Mouse (Mus musculus) stomach, embryonic 14.5 days (tissue): ENCODE measurements at regions not wholly inside any gene's neighbourhood (a gene's known extent, or its start where the extent isn't known, plus 50 kb on each side); places are given as distances from the start of the nearest gene placed in this dataset.
A peak's percentile ranks its signal among the peaks of the same experiment; 100 is the strongest.

Experiments
- ATAC-seq: fragments of 200-750 bp; cut with Nextera tagmentation; 2 replicates; pipeline ENCODE4 v1.8.0; 2017; ENCODE audit warnings: low read depth, moderate TSS enrichment; ENCODE audit not compliant: insufficient number of reproducible peaks, insufficient read depth, low FRiP score
- H3K27ac ChIP-seq: fragments of 300-500 bp; sonication (generic); 2 replicates; pipeline ENCODE4 v1.5.1; 2014; ENCODE audit warnings: mild to moderate bottlenecking, low read length, moderate library complexity, mixed read lengths
- H3K27me3 ChIP-seq: fragments of 300-500 bp; sonication (generic); 2 replicates; pipeline ENCODE4 v1.6.1; 2014; ENCODE audit warnings: low read length, control low read depth, mixed read lengths; ENCODE audit not compliant: control insufficient read depth, insufficient read depth
- H3K36me3 ChIP-seq: fragments of 300-500 bp; sonication (generic); 2 replicates; pipeline ENCODE4 v1.6.1; 2014; ENCODE audit warnings: mild to moderate bottlenecking, control low read depth, low read length, moderate library complexity, mixed read lengths; ENCODE audit not compliant: control insufficient read depth, insufficient read depth
- H3K4me1 ChIP-seq: fragments of 300-500 bp; sonication (generic); 2 replicates; pipeline ENCODE4 v1.6.1; 2014; ENCODE audit warnings: low read length, control low read depth, mixed read lengths; ENCODE audit not compliant: control insufficient read depth, insufficient read depth
- H3K4me2 ChIP-seq: fragments of 300-500 bp; sonication (generic); replicated peaks from 2 replicates; pipeline ENCODE4 v1.6.1; 2014; ENCODE audit warnings: low read depth, low read length, control low read depth
- H3K4me3 ChIP-seq: fragments of 300-500 bp; sonication (generic); 2 replicates; pipeline ENCODE4 v1.5.1; 2014; ENCODE audit warnings: low read depth, low read length, control low read depth
- H3K9ac ChIP-seq: fragments of 300-500 bp; sonication (generic); replicated peaks from 2 replicates; pipeline ENCODE4 v1.6.1; 2014; ENCODE audit warnings: low read depth, mild to moderate bottlenecking, control low read depth, low read length, moderate library complexity, mixed read lengths
- H3K9me3 ChIP-seq: fragments of 300-500 bp; sonication (generic); 2 replicates; pipeline ENCODE4 v1.6.1; 2016; ENCODE audit warnings: low read depth, low read length, control low read depth; ENCODE audit not compliant: control insufficient read depth
- WGBS: fragments of 180-500 bp; shearing (Covaris S2); extraction: QIAGEN DNeasy Blood & Tissue Kit; methylation state at CpG from one replicate; pipeline ENCODE4 v1.1.7; 2014; 5-methylcytosine and 5-hydroxymethylcytosine counted together

GRCm38 (mm10) chr9:52323226-52323625, 154.9 kb upstream of the Zc3h12c start:
- Histone ChIP-seq H3K4me3 (no peak overlapping the region), H3K4me2 (no peak overlapping the region), H3K27me3 (no peaks in the 10 kb centered on the region), H3K27ac (no peak overlapping the region), H3K9me3 (no peaks in the 10 kb centered on the region), H3K4me1 (no peaks in the 10 kb centered on the region), H3K9ac (no peak overlapping the region), H3K36me3 (no peaks in the 10 kb centered on the region)
- ATAC-seq = no peak
- WGBS = 77% methylated on average over 6 of the region's 6 CpGs

- Histone ChIP-seq H3K4me2 (no peak overlapping the region), H3K9ac (no peak overlapping the region), H3K36me3 (no peaks in the 10 kb centered on the region), H3K27me3 (no peaks in the 10 kb centered on the region), H3K9me3 (no peaks in the 10 kb centered on the region), H3K4me3 (no peak overlapping the region), H3K27ac (no peak overlapping the region), H3K4me1 (no peaks in the 10 kb centered on the region)
- WGBS = 72% methylated on average over 6 of the region's 6 CpGs
- no peak for ATAC-seq
Observed at GRCm38 (mm10) chr9:52301521-52301920, 133.1 kb upstream of the Zc3h12c start.

- Histone ChIP-seq H3K4me1 (no peaks in the 10 kb centered on the region), H3K4me2 (no peak overlapping the region), H3K27me3 (no peaks in the 10 kb centered on the region), H3K9me3 (no peaks in the 10 kb centered on the region), H3K9ac (no peak overlapping the region), H3K27ac (no peak overlapping the region), H3K36me3 (no peaks in the 10 kb centered on the region), H3K4me3 (no peak overlapping the region)
- ATAC-seq = no peak
- WGBS = 4% methylated on average over 6 of the region's 6 CpGs
Observed at GRCm38 (mm10) chr9:52298329-52298728, 130.0 kb upstream of the Zc3h12c start.

- H3K27ac ChIP-seq = no peak overlapping the region
- WGBS = 84% methylated on average over 8 of the region's 8 CpGs
- no peaks in the 10 kb centered on the region for H3K9me3 ChIP-seq
- no peaks in the 10 kb centered on the region for H3K4me1 ChIP-seq
- H3K4me3 ChIP-seq = no peak overlapping the region
- H3K4me2 ChIP-seq = no peak overlapping the region
- ATAC-seq = no peak
- H3K9ac ChIP-seq = no peak overlapping the region
- no peaks in the 10 kb centered on the region for H3K36me3 ChIP-seq
- no peaks in the 10 kb centered on the region for H3K27me3 ChIP-seq
Observed at GRCm38 (mm10) chr9:52294699-52295098, 126.3 kb upstream of the Zc3h12c start.

- Histone ChIP-seq H3K4me1 (no peaks in the 10 kb centered on the region), H3K9me3 (no peaks in the 10 kb centered on the region), H3K36me3 (no peaks in the 10 kb centered on the region), H3K9ac (no peak overlapping the region), H3K27ac (no peak overlapping the region), H3K4me2 (no peak overlapping the region), H3K4me3 (no peak overlapping the region), H3K27me3 (no peaks in the 10 kb centered on the region)
- WGBS = 72% methylated on average over 4 of the region's 4 CpGs
- ATAC-seq = no peak
Observed at GRCm38 (mm10) chr9:52289069-52289468, 120.7 kb upstream of the Zc3h12c start.

GRCm38 (mm10) chr9:52287761-52288275, 119.4 kb upstream of the Zc3h12c start:
- Histone ChIP-seq H3K9me3 (no peaks in the 10 kb centered on the region), H3K27ac (no peak overlapping the region), H3K4me3 (no peak overlapping the region), H3K27me3 (no peaks in the 10 kb centered on the region), H3K4me1 (no peaks in the 10 kb centered on the region), H3K4me2 (no peak overlapping the region), H3K36me3 (no peaks in the 10 kb centered on the region), H3K9ac (no peak overlapping the region)
- no peak for ATAC-seq
- WGBS = 68% methylated on average over 7 of the region's 7 CpGs

GRCm38 (mm10) chr9:52287246-52287651, 118.9 kb upstream of the Zc3h12c start:
- H3K9me3 ChIP-seq = no peaks in the 10 kb centered on the region
- WGBS = 6% methylated on average over 10 of the region's 10 CpGs
- ATAC-seq = no peak; the same call in 1 of the 2 replicates
- peak overlapping the region; percentile 18; the same call in 1 of the 2 replicates for H3K4me3 ChIP-seq
- no peak overlapping the region for H3K9ac ChIP-seq
- peak overlapping the region; percentile 41 for H3K4me2 ChIP-seq
- no peaks in the 10 kb centered on the region for H3K27me3 ChIP-seq
- no peaks in the 10 kb centered on the region for H3K36me3 ChIP-seq
- no peaks in the 10 kb centered on the region for H3K4me1 ChIP-seq
- no peak overlapping the region for H3K27ac ChIP-seq

- no peak overlapping the region for H3K4me3 ChIP-seq
- ATAC-seq = no peak; the same call in 1 of the 2 replicates
- 12% methylated on average over 1 of the region's 1 CpGs for WGBS
- H3K9me3 ChIP-seq = no peaks in the 10 kb centered on the region
- H3K36me3 ChIP-seq = no peaks in the 10 kb centered on the region
- H3K4me2 ChIP-seq = no peak overlapping the region
- H3K9ac ChIP-seq = no peak overlapping the region
- H3K27ac ChIP-seq = no peak overlapping the region
- H3K27me3 ChIP-seq = no peaks in the 10 kb centered on the region
- H3K4me1 ChIP-seq = no peaks in the 10 kb centered on the region
Observed at GRCm38 (mm10) chr9:52286104-52286503, 117.7 kb upstream of the Zc3h12c start.

- no peak overlapping the region for H3K27ac ChIP-seq
- no peak for ATAC-seq
- H3K36me3 ChIP-seq = no peaks in the 10 kb centered on the region
- no peak overlapping the region for H3K4me2 ChIP-seq
- no peaks in the 10 kb centered on the region for H3K9me3 ChIP-seq
- no peaks in the 10 kb centered on the region for H3K4me1 ChIP-seq
- H3K27me3 ChIP-seq = no peaks in the 10 kb centered on the region
- 28% methylated on average over 2 of the region's 2 CpGs for WGBS
- H3K4me3 ChIP-seq = no peak overlapping the region
- H3K9ac ChIP-seq = no peak overlapping the region
Observed at GRCm38 (mm10) chr9:52283558-52283957, 115.2 kb upstream of the Zc3h12c start.
